Comparison of ENCODE assay signal across 27 mouse cellular contexts in the genomic region with DNA sequence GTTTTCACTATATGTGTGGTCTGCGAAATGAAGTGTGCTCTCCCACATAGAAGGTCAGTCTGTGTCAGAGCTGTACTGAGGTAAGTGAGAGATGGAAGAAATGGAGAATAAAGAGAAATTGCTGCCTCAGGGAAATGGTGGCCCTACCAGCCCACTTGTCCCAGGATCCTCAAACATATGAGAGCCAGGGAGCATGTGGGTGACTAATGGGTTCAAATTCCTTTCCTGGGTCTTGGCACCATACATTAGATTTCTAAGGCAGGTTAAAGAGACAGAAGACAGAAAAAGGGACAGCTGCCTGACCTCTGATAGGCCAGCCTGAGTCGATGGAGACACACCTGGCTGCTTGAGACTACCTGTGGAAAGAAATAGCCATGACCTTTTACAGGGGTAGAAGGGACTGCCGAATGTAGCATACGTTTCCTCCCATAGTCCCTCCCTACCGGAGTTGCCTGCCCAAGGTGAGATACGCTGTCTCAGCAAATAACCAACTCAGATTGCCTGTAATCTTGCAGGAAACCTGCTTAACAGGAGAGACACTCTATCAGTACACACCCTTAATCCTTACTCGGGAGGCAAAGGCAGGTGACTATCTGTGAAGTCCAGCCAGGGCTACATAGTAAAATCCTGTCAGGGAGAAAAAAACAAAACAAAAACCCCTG. TPM values are rescaled to one million over a fixed set of nuclear protein-coding genes. Genes with fewer than 3 reads are reported as not detected.
DNase-seq lines count a peak whose midpoint lies in the region; ATAC-seq and TF ChIP-seq lines count a peak whose summit lies in the region.
"Had no signal": no experiment of that assay in that cellular context is flagged by ENCODE, and none has a peak within 500 bp of the region (broad histone marks: within the 10 kb centered on the region; RNA-seq: fewer than 3 reads in every experiment).

No protein-coding gene starts in this region.

- no peak overlapping the region for H3K9ac ChIP-seq in liver, embryonic 13.5 days
- H3K9ac ChIP-seq in liver, embryonic 12.5 days = no peak overlapping the region
- H3K9ac ChIP-seq in intestine, embryonic 15.5 days = no peak overlapping the region
- H3K9ac ChIP-seq: embryonic facial prominence, embryonic 13.5 days; forebrain, embryonic 13.5 days; hindbrain, embryonic 13.5 days had no signal

- intact Hi-C loops in heart, postnatal 36 days (cut with DNase I) = loop anchor here (5.0 kb wide), 1 partner anchor 143 kb away; no protein-coding TSS in a partner anchor

- no peak for DNase-seq in liver, embryonic 13.5 days
- no peak for DNase-seq in heart, postnatal 36 days
- DNase-seq in adrenal gland, postnatal 10 days = no peak
- DNase-seq: adrenal gland, adult 2 months; adrenal gland, postnatal 25 days; B cell, adult 2 months; cerebellum, adult 11-12 months; cerebellum, adult 8-10 months; cerebellum, postnatal 10 days; cerebellum, postnatal 36 days; embryo, embryonic 11 days; gastrocnemius, postnatal 10 days; gastrocnemius, postnatal 36 days had no signal

- no peaks in the 10 kb centered on the region for H3K36me3 ChIP-seq in liver, embryonic 13.5 days
- no peaks in the 10 kb centered on the region for H3K36me3 ChIP-seq in liver, embryonic 12.5 days
- H3K36me3 ChIP-seq in intestine, embryonic 15.5 days = no peaks in the 10 kb centered on the region
- no peaks in the 10 kb centered on the region for H3K36me3 ChIP-seq in small intestine, adult 2 months (ENCODE audit: control insufficient read depth, insufficient read depth, low read length)
- H3K36me3 ChIP-seq: embryonic facial prominence, embryonic 10.5 days; embryonic facial prominence, embryonic 13.5 days; G1E; hindbrain, embryonic 10.5 days; hindbrain, embryonic 13.5 days had no signal

- 49% methylated on average over 7 of the region's 7 CpGs for WGBS in liver, embryonic 13.5 days (ENCODE audit: insufficient replicate concordance)
- 36% methylated on average over 7 of the region's 7 CpGs for WGBS in liver, embryonic 12.5 days (ENCODE audit: insufficient replicate concordance)
- WGBS in intestine, embryonic 15.5 days = 71% methylated on average over 7 of the region's 7 CpGs
- 39% methylated on average over 7 of the region's 7 CpGs for WGBS in small intestine, adult 2 months

- H3K4me2 ChIP-seq in liver, embryonic 13.5 days = no peak overlapping the region
- no peak overlapping the region for H3K4me2 ChIP-seq in liver, embryonic 12.5 days
- no peak overlapping the region for H3K4me2 ChIP-seq in intestine, embryonic 15.5 days (replicated peaks)
- H3K4me2 ChIP-seq: embryonic facial prominence, embryonic 13.5 days; forebrain, embryonic 13.5 days; heart, embryonic 11.5 days; hindbrain, embryonic 13.5 days had no signal

- TF ChIP-seq CTCF in small intestine, adult 2 months (IDR thresholded peaks at IDR 0.05; ENCODE audit: extremely low read depth, insufficient read length, insufficient replicate concordance, low read depth, low read length) = peak; percentile 18; the same call in 1 of the 2 replicates

- no peaks in the 10 kb centered on the region for H3K9me3 ChIP-seq in liver, embryonic 13.5 days (replicated peaks)
- no peaks in the 10 kb centered on the region for H3K9me3 ChIP-seq in liver, embryonic 12.5 days (replicated peaks)
- H3K9me3 ChIP-seq in intestine, embryonic 15.5 days = no peaks in the 10 kb centered on the region
- H3K9me3 ChIP-seq: embryonic facial prominence, embryonic 10.5 days; embryonic facial prominence, embryonic 13.5 days; forebrain, embryonic 13.5 days; G1E; hindbrain, embryonic 10.5 days; hindbrain, embryonic 13.5 days had no signal

- peaks cover 35% of the 10 kb centered on the region for H3K27me3 ChIP-seq in liver, embryonic 13.5 days
- H3K27me3 ChIP-seq in liver, embryonic 12.5 days (replicated peaks) = peaks cover 46% of the 10 kb centered on the region
- 0 out of 2 replicates have a peak, but pooled peaks cover 10% of the 10 kb centered on the region for H3K27me3 ChIP-seq in intestine, embryonic 15.5 days (replicated peaks)
- H3K27me3 ChIP-seq in small intestine, adult 2 months (ENCODE audit: control insufficient read depth, insufficient read depth, low read length) = no peaks in the 10 kb centered on the region

- H3K27ac ChIP-seq in liver, embryonic 13.5 days = no peak overlapping the region
- no peak overlapping the region for H3K27ac ChIP-seq in liver, embryonic 12.5 days
- H3K27ac ChIP-seq in intestine, embryonic 15.5 days = no peak overlapping the region
- H3K27ac ChIP-seq in small intestine, adult 2 months (ENCODE audit: insufficient read depth, low read depth, low read length) = peak overlapping the region; percentile 98
- H3K27ac ChIP-seq: embryonic facial prominence, embryonic 10.5 days; embryonic facial prominence, embryonic 13.5 days; forebrain, embryonic 13.5 days; hindbrain, embryonic 10.5 days; hindbrain, embryonic 13.5 days had no signal

- no peak overlapping the region for H3K4me3 ChIP-seq in liver, embryonic 13.5 days (replicated peaks)
- H3K4me3 ChIP-seq in liver, embryonic 12.5 days = no peak overlapping the region
- no peak overlapping the region for H3K4me3 ChIP-seq in intestine, embryonic 15.5 days (replicated peaks)
- no peak overlapping the region for H3K4me3 ChIP-seq in small intestine, adult 2 months (ENCODE audit: low read depth, low read length)
- H3K4me3 ChIP-seq: embryonic facial prominence, embryonic 10.5 days; embryonic facial prominence, embryonic 13.5 days; erythroblast, embryonic 14.5 days; forebrain, embryonic 13.5 days; hindbrain, embryonic 10.5 days; hindbrain, embryonic 13.5 days had no signal

- no peaks in the 10 kb centered on the region for H3K4me1 ChIP-seq in liver, embryonic 13.5 days (replicated peaks)
- no peaks in the 10 kb centered on the region for H3K4me1 ChIP-seq in liver, embryonic 12.5 days
- H3K4me1 ChIP-seq in intestine, embryonic 15.5 days (replicated peaks) = no peaks in the 10 kb centered on the region
- H3K4me1 ChIP-seq in small intestine, adult 2 months (ENCODE audit: control insufficient read depth, insufficient read depth, insufficient read length, low read length) = peaks cover 10% of the 10 kb centered on the region; the same call in 1 of the 2 replicates
- H3K4me1 ChIP-seq: embryonic facial prominence, embryonic 10.5 days; embryonic facial prominence, embryonic 13.5 days; forebrain, embryonic 13.5 days had no signal

- peak; percentile 39; the same call in 1 of the 2 replicates for ATAC-seq in liver, embryonic 13.5 days (ENCODE audit: low read depth)
- ATAC-seq in liver, embryonic 12.5 days = no peak
- ATAC-seq in intestine, embryonic 15.5 days = peak; percentile 86
- ATAC-seq in CD4-positive, CD25-positive, alpha-beta regulatory T cell, adult 4 months = no peak
- ATAC-seq: forebrain, embryonic 13.5 days; forebrain, embryonic 16.5 days; hindbrain, embryonic 16.5 days had no signal

- no peak for TF ChIP-seq POLR2A in small intestine, adult 2 months (IDR thresholded peaks at IDR 0.05; ENCODE audit: low read depth, low read length)

RNA-seq across cellular contexts. Expression of gene Prdm9, which starts 15.4 kb away (rescaled TPM):
- 0.51 and 0.55 TPM in 2 replicates for polyA plus RNA-seq in liver, embryonic 13.5 days (2015; fragmentation: Nextera tagmentation; extraction: Ambion mirVana)
- polyA plus RNA-seq in liver, embryonic 12.5 days (2016; fragmentation: Nextera tagmentation; extraction: Ambion mirVana) = 0.80 and 0.83 TPM in 2 replicates
- 1.2 and 2.2 TPM in 2 replicates for polyA plus RNA-seq in intestine, embryonic 15.5 days (2015; fragmentation: Nextera tagmentation; extraction: Ambion mirVana)
- 2.1 and 3.0 TPM in 2 replicates for polyA plus RNA-seq in small intestine, adult 2 months (2012; rRNA removed)
- total RNA-seq in heart, postnatal 36 days (2021) = 1 to 10 TPM; 1.7 to 1.8 TPM
- total RNA-seq in adrenal gland, postnatal 10 days (2021) = 1 to 10 TPM; 6.8 to 9.0 TPM
- 10 to 100 TPM in 1 of 2 experiments, 1 to 10 TPM in 1; 5.7 to 10.6 TPM for polyA plus RNA-seq in CD4-positive, CD25-positive, alpha-beta regulatory T cell, adult 4 months (2017; shearing (Covaris generic))
- polyA plus RNA-seq: erythroblast, embryonic 14.5 days had no signal

RNA-seq across cellular contexts. Expression of gene Pdcd2, which starts 52.4 kb away (rescaled TPM):
- 31.9 and 35.4 TPM in 2 replicates for polyA plus RNA-seq in liver, embryonic 13.5 days (2015; fragmentation: Nextera tagmentation; extraction: Ambion mirVana)
- polyA plus RNA-seq in liver, embryonic 12.5 days (2016; fragmentation: Nextera tagmentation; extraction: Ambion mirVana) = 39.2 and 39.8 TPM in 2 replicates
- 49.9 and 57.0 TPM in 2 replicates for polyA plus RNA-seq in intestine, embryonic 15.5 days (2015; fragmentation: Nextera tagmentation; extraction: Ambion mirVana)
- 20.2 and 35.3 TPM in 2 replicates for polyA plus RNA-seq in small intestine, adult 2 months (2012; rRNA removed)
- 10 to 100 TPM; 14.8 to 19.7 TPM for total RNA-seq in heart, postnatal 36 days (2021)
- total RNA-seq in adrenal gland, postnatal 10 days (2021) = 10 to 100 TPM; 30.0 to 32.8 TPM
- 10 to 100 TPM; 17.1 to 36.0 TPM for polyA plus RNA-seq in CD4-positive, CD25-positive, alpha-beta regulatory T cell, adult 4 months (2017; shearing (Covaris generic))

Comparison
In these comparisons a context has a peak if more than half of its experiments do, and no peak if none do; other contexts are left out.
1. ATAC-seq: peak in liver, embryonic 13.5 days (single experiment) and intestine, embryonic 15.5 days (single experiment); none in liver, embryonic 12.5 days (single experiment) and CD4-positive, CD25-positive, alpha-beta regulatory T cell, adult 4 months (single experiment).